Mouse (Mus musculus) megakaryocyte, embryonic 14.5 days (primary cell): ENCODE results near the gene Sh3rf1.
A peak's percentile ranks its signal among the peaks of the same experiment; 100 is the strongest.

Experiments
- FLI1 ChIP-seq: IDR thresholded peaks from 2 replicates; pipeline ENCODE4 v1.6.1; 2012; ENCODE audit warnings: low read length, inconsistent platforms, mixed read lengths
- GATA1 ChIP-seq: IDR thresholded peaks from 3 replicates; pipeline ENCODE4 v1.6.1; 2012; ENCODE audit warnings: mixed read lengths, low read length, inconsistent platforms, borderline replicate concordance

GRCm38 (mm10) chr8:61267061-61267460 lies 43.4 kb downstream of the Sh3rf1 start:
- TF ChIP-seq GATA1 (peak; percentile 27; the same call in 1 of the 3 replicates), FLI1 (no peak)
